Mouse (Mus musculus) left cerebral cortex, postnatal 10 days (tissue): ENCODE measurements around the gene Ctdsp2. TPM values are rescaled to one million over a fixed set of nuclear protein-coding genes. Genes with fewer than 3 reads are reported as not detected.

Experiments
- DNase-seq, 2 experiments: peaks; one replicate each; pipeline ENCODE4 v3.0.0; 2021 to 2022; ENCODE audit warnings: low spot score in 2 of 2, mixed read lengths in 1 of 2; ENCODE audit errors: extremely low spot score in 1 of 2
- intact Hi-C: fragments of 180-260 bp; cut with DNase I; formaldehyde crosslinking; loops from one replicate; pipeline ENCODE4 v1.15.1; 2025
- total RNA-seq, 2 experiments: library from RNA; stranded (reverse); gene quantifications; 2 replicates each; pipeline ENCODE4 v1.2.3; 2021

Gene Ctdsp2
- total RNA-seq = 10 to 100 TPM; 54.2 to 62.9 TPM

GRCm38 (mm10) chr10:126978277-126978994, at the start of gene Ctdsp2:
TSS of gene Ctdsp2 (plus strand) at chr10:126978717.
- DNase-seq = peak; percentile 99 to 100
- intact Hi-C loops = loop anchor here (2.0 kb wide), 1 partner anchor 50 kb away; no protein-coding TSS in a partner anchor

- intact Hi-C loops = loop anchor here (2.0 kb wide), 1 partner anchor 50 kb away; the partner anchor contains the start of gene Ctdsp2
- no peak for DNase-seq
Observed at GRCm38 (mm10) chr10:126928819-126929206, 49.7 kb upstream of the Ctdsp2 start.

DNA sequence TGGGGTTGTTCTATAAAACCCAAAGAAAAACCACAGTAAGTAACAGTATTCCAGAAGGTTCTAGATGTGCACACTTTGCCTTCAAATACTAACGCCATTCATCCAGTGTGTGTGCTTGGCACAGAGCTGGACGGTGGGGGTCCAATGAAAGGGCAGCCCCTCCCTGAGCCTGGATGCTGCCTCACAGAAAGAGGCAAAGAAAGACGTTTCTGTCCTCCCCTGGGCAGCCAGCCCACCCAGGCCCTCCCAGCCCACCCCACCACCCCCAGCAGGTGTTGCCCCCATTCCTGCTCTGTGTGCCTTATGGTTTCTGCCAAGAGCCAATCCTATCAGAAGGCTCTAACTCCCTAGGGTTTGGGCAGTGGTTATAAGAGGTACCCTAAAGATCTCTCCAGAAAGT, 49.0 kb upstream of the Ctdsp2 start:
- DNase-seq = peak in 1 of 2 experiments; percentile 50
- intact Hi-C loops = loop anchor here (2.0 kb wide), 1 partner anchor 49 kb away; the partner anchor contains the start of gene Ctdsp2

- no peak for DNase-seq
- intact Hi-C loops = loop anchor here (2.0 kb wide), 1 partner anchor 26 kb away; no protein-coding TSS in a partner anchor
Observed at GRCm38 (mm10) chr10:126930270-126931121, 48.0 kb upstream of the Ctdsp2 start.

- intact Hi-C loops = loop anchor here (2.0 kb wide), 1 partner anchor 26 kb away; no protein-coding TSS in a partner anchor
- DNase-seq = peak in 1 of 2 experiments; percentile 34
Observed at GRCm38 (mm10) chr10:126931123-126931759, 47.3 kb upstream of the Ctdsp2 start.

- intact Hi-C loops = loop anchor here (2.0 kb wide), 1 partner anchor 25 kb away; no protein-coding TSS in a partner anchor
Observed at GRCm38 (mm10) chr10:126931760-126932139, 46.8 kb upstream of the Ctdsp2 start.

DNA sequence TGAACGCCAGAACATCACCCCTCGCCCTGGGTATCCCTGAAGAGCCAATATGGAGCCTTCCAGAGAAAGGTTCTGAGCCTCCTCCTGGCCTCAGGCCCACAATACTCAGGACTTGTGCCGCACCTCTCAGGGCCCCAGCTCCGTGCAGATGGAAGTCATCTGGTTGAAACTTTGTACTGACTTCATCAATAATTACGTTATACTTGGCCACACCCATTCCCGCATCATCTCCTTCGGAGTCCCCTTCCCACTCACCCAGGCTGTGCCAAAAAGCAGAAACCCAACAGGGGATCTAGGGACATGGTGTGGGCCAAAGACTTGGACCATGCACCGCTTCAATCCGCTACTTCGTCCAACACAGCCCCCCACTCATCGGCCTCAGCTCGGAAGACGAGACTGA, 44.0 kb upstream of the Ctdsp2 start:
- intact Hi-C loops = no loop called here
- DNase-seq = no peak

More at GRCm38 (mm10) chr10:126931760-126932139, 46.8 kb upstream of the Ctdsp2 start:
- DNase-seq = no peak

DNA sequence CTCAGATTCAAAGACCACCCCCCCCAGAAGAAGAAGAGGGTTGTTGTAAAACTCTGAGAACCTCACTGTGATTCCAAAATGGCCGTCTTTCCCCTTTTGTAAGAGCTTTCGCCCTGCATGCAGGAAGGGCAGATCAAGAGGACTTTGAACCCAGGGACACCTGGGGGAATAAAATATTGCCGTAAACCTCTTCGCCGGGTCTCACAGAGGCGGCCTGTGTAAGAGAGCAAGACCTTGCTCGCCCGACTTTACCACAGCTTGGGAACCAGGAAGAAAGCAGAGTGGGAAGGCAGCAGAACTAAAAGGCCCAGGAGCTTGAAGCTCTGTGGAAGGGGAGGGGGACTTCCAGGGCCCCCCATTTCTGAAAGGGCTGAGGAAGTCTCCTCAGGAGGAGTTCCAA, 43.4 kb upstream of the Ctdsp2 start:
- intact Hi-C loops = no loop called here
- DNase-seq = no peak

GRCm38 (mm10) chr10:126935556-126936381, 42.7 kb upstream of the Ctdsp2 start:
- DNase-seq = peak in 1 of 2 experiments; percentile 50
- intact Hi-C loops = no loop called here

DNA sequence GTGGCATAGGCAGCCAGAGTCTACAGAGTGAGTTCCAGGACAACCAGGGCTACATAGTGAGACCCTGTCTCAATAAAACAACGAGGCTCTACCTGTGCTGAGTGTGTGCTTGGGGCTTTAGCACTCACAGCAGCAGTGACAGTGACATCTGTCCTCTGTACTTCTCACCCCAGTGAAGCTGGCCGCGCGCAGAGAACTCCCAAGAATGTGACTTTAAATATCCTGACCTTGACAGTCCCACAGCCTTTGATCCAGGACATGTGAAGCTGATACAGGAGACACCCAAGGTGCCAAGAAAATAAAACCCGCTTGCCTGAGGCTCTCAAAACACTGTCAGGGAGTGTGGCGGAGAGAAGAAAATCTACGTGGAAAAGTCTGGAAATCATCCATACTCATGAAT, 37.6 kb upstream of the Ctdsp2 start:
- intact Hi-C loops = no loop called here
- no peak for DNase-seq

DNA sequence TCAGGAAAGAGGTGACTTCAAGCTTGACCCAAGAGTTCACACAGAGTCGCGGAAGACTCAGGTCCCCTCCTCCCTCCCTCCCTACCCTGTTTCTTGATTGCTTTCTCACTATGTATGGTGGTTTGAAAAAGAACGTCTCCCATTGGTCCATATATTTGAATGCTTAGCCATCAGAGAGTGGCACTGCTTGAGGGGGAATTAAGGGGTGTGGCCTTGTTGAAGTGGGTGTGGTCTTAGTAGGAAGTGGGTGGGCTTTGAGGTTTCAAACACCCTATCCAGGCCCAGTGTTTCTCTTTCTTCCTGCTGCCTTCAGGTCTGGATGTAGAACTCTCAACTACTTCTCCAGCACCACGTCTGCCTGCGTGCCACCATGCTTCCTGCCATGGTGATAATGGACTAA, 33.0 kb upstream of the Ctdsp2 start:
- intact Hi-C loops = no loop called here
- DNase-seq = no peak

- DNase-seq = no peak
- intact Hi-C loops = no loop called here
Observed at GRCm38 (mm10) chr10:126949824-126950223, 28.7 kb upstream of the Ctdsp2 start.

- DNase-seq = no peak
- intact Hi-C loops = no loop called here
Observed at GRCm38 (mm10) chr10:126950572-126950971, 27.9 kb upstream of the Ctdsp2 start.

- no peak for DNase-seq
- intact Hi-C loops = no loop called here
Observed at GRCm38 (mm10) chr10:126952375-126952774, 26.1 kb upstream of the Ctdsp2 start.

- DNase-seq = no peak
- intact Hi-C loops = no loop called here
Observed at GRCm38 (mm10) chr10:126953029-126953471, 25.5 kb upstream of the Ctdsp2 start.

DNA sequence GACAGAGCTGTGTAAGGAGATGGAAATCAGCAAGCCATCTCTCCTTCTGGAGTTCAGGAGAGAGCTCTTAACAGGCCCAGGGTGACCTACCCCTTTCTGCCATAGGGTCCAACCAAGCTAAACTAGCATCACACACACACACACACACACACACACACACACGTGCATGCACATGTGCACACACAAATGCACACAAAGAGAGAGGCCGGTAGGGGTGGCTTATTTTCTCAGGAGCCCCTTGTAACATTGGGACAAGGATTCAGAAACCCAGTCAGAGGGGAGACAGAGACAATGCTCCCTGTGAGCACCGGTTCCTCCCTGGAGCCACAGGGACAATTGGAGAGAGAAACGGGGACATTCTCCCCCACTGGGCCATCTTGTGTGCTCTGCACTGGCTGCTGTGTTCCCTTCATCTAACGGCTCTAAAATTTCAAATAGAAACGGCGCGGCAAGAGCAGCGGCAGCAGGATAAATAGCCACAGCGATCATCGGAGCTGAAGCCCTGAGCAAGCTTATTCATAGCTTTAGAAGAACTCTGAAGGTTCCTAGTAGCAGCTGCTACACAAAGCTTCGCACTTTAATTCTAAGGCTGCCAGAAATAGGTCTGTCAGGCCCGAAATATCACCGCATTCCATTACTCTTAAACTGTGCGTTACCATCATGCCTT, 21.7 kb upstream of the Ctdsp2 start:
- intact Hi-C loops = loop anchor here (2.0 kb wide), 1 partner anchor 26 kb away; no protein-coding TSS in a partner anchor
- DNase-seq = peak in 1 of 2 experiments; percentile 75

GRCm38 (mm10) chr10:126957359-126958107, 21.0 kb upstream of the Ctdsp2 start:
- peak; percentile 65 to 84 for DNase-seq
- intact Hi-C loops = loop anchor here (2.0 kb wide), 1 partner anchor 27 kb away; no protein-coding TSS in a partner anchor
